Mouse (Mus musculus): ENCODE data around the gene Gm10024.

DNA sequence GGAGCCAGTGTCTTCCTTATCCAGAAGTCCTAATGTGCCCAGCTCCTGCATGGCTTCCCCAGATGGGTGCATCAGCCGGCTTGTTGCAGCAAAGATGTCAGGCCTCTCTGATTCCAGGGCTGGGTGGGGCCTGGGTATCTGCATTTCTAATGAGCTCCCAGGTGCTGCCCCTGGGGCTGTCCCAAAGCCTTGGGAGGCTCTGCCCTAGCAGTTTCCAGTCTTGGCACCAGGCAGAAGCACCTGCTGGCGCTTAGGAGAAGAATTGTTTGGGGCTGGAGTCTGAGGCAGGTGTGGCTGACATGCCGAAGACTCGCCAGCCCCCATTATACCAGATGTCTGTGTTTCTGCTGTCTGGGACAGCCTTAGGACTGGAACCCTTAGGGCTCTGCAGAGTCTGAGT is 40.5 kb upstream of the Gm10024 start:
- TF ChIP-seq GATA1 (IDR thresholded peaks at IDR 0.05; ENCODE audit: low read length): no peak
- no peak for TF ChIP-seq TAL1 (IDR thresholded peaks at IDR 0.05; ENCODE audit: low read length)

Measured in erythroblast, embryonic 14.5 days (primary cell).